Mouse (Mus musculus): ENCODE results near the gene Acrbp.

DNA sequence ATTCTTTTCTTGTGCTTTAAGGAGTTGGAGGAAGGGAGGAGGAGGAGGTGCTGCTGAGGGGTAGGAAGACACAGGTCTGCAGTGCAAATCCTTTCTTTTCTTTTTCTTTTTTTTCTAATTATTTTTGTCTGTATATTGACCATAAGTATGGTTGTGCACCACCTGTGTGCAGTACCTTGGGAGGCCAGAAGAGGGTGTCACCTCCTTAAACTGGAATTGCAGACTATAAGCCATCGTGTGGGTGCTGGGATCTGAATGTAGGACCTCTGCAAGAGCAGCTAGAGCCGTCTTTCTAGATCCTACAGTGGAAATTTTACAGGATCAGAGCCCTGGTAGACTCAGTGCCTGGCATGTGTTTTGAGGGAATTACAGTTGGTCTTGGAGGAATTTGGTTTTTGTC lies 58.2 kb downstream of the Acrbp start:
- TF ChIP-seq CTCF (IDR thresholded peaks at IDR 0.05; ENCODE audit: low read depth, low read length): peak; percentile 28; the same call in 1 of the 2 replicates
- no peak for TF ChIP-seq POLR2A (IDR thresholded peaks at IDR 0.05; ENCODE audit: extremely low read depth, insufficient read depth, low read length)
